Mouse (Mus musculus): ENCODE data around the gene Lrrc34.
A peak's percentile ranks its signal among the peaks of the same experiment; 100 is the strongest.

The Lrrc34 gene

DNA sequence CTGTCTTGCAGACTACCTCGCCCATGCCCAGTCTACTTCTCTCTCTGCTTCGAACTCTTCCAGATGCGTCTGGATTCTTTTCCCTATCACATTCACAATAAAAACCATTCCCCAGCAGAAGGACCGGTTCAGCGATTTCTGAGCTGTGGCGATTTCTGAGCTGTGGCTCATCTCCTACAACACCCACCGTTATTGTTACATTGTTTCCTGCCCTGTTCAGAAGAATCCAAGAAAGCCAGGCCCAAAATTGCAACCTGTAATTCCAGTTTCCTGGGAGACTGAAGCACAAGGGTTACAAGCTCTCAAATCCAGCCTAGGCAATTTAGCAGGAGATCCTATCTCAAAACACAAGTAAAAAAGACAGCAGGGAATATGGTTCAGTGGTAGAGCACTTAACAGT lies 50.4 kb downstream of the Lrrc34 start:
- Histone ChIP-seq H3K9me3 (ENCODE audit: low read length) (no peaks in the 10 kb centered on the region), H3K4me1 (replicated peaks; ENCODE audit: low read depth, low read length) (peaks cover 58% of the 10 kb centered on the region), H3K4me3 (replicated peaks; ENCODE audit: low read length) (no peak overlapping the region), H3K36me3 (ENCODE audit: insufficient read depth, low read length) (no peaks in the 10 kb centered on the region), H3K27me3 (ENCODE audit: insufficient read depth, low read length) (peaks cover 44% of the 10 kb centered on the region)
- TF ChIP-seq POU5F1 (IDR thresholded peaks at IDR 0.05; ENCODE audit: borderline replicate concordance, low read length) (no peak), CTCF (conservative IDR thresholded peaks at IDR 0.05; ENCODE audit: low read length) (no peak), NANOG (IDR thresholded peaks at IDR 0.05; ENCODE audit: borderline replicate concordance, low read length) (no peak)

- H3K27me3 ChIP-seq (ENCODE audit: insufficient read depth, low read length): peaks cover 41% of the 10 kb centered on the region
- no peaks in the 10 kb centered on the region for H3K36me3 ChIP-seq (ENCODE audit: insufficient read depth, low read length)
- H3K4me1 ChIP-seq (replicated peaks; ENCODE audit: low read depth, low read length): peaks cover 64% of the 10 kb centered on the region
- H3K4me3 ChIP-seq (replicated peaks; ENCODE audit: low read length): peak overlapping the region; percentile 89
- no peaks in the 10 kb centered on the region for H3K9me3 ChIP-seq (ENCODE audit: low read length)
- TF ChIP-seq NANOG (IDR thresholded peaks at IDR 0.05; ENCODE audit: borderline replicate concordance, low read length) (no peak), CTCF (conservative IDR thresholded peaks at IDR 0.05; ENCODE audit: low read length) (no peak), POU5F1 (IDR thresholded peaks at IDR 0.05; ENCODE audit: borderline replicate concordance, low read length) (no peak)
These were observed 52.4 kb downstream of the Lrrc34 start for GRCm38 (mm10) chr3:30595111-30595832.

GRCm38 (mm10) chr3:30593719-30594485 lies 53.8 kb downstream of the Lrrc34 start:
- Histone ChIP-seq H3K4me3 (replicated peaks; ENCODE audit: low read length) (no peak overlapping the region), H3K9me3 (ENCODE audit: low read length) (no peaks in the 10 kb centered on the region), H3K4me1 (replicated peaks; ENCODE audit: low read depth, low read length) (peaks cover 55% of the 10 kb centered on the region), H3K27me3 (ENCODE audit: insufficient read depth, low read length) (peaks cover 29% of the 10 kb centered on the region), H3K36me3 (ENCODE audit: insufficient read depth, low read length) (no peaks in the 10 kb centered on the region)
- TF ChIP-seq CTCF (conservative IDR thresholded peaks at IDR 0.05; ENCODE audit: low read length) (peak; percentile 21), NANOG (IDR thresholded peaks at IDR 0.05; ENCODE audit: borderline replicate concordance, low read length) (no peak)

DNA sequence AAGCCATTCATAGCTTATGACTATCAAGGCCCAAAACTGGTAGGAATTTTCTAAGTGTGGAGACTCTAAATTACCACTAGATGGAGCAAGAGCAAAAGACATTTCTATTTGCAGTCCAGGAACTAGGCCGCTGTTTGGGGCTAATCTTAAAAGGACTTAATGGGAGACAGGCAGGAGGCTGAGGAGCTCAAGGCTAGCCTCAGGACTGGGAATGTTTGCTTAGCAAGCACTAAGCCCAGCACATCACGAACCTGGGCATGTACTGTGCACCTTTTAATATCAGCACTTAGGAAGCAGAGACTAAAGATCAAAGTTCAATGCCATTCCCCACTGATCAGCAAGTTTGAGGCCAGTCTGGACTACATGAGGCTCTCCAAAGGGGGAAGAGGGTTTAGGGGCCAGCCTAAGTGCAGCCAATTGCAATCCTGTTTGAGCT lies 55.2 kb downstream of the Lrrc34 start:
- Histone ChIP-seq H3K9me3 (ENCODE audit: low read length) (no peaks in the 10 kb centered on the region), H3K27me3 (ENCODE audit: insufficient read depth, low read length) (peaks cover 17% of the 10 kb centered on the region), H3K4me3 (replicated peaks; ENCODE audit: low read length) (no peak overlapping the region), H3K4me1 (replicated peaks; ENCODE audit: low read depth, low read length) (peaks cover 51% of the 10 kb centered on the region), H3K36me3 (ENCODE audit: insufficient read depth, low read length) (no peaks in the 10 kb centered on the region)
- TF ChIP-seq CTCF (conservative IDR thresholded peaks at IDR 0.05; ENCODE audit: low read length) (peak; percentile 79), POU5F1 (IDR thresholded peaks at IDR 0.05; ENCODE audit: borderline replicate concordance, low read length) (no peak)

GRCm38 (mm10) chr3:30588865-30589264 lies 58.8 kb downstream of the Lrrc34 start:
- Histone ChIP-seq H3K4me3 (replicated peaks; ENCODE audit: low read length) (no peak overlapping the region), H3K36me3 (ENCODE audit: insufficient read depth, low read length) (no peaks in the 10 kb centered on the region), H3K4me1 (replicated peaks; ENCODE audit: low read depth, low read length) (peaks cover 22% of the 10 kb centered on the region), H3K27me3 (ENCODE audit: insufficient read depth, low read length) (no peaks in the 10 kb centered on the region), H3K9me3 (ENCODE audit: low read length) (no peaks in the 10 kb centered on the region)
- TF ChIP-seq NANOG (IDR thresholded peaks at IDR 0.05; ENCODE audit: borderline replicate concordance, low read length) (no peak), CTCF (conservative IDR thresholded peaks at IDR 0.05; ENCODE audit: low read length) (no peak), POU5F1 (IDR thresholded peaks at IDR 0.05; ENCODE audit: borderline replicate concordance, low read length) (no peak)
